Mouse (Mus musculus) heart, adult 18-20 months (tissue): ENCODE data around the gene Ergic1. TPM values are rescaled to one million over a fixed set of nuclear protein-coding genes. Genes with fewer than 3 reads are reported as not detected.

ENCODE experiments used
- DNase-seq, 2 experiments: peaks; one replicate each; pipeline ENCODE4 v3.0.0; 2021 to 2022; ENCODE audit warnings: mixed read lengths in 1 of 2
- total RNA-seq, 2 experiments: library from RNA; stranded (reverse); gene quantifications; 2 replicates each; pipeline ENCODE4 v1.2.3; 2021

Gene Ergic1
- total RNA-seq, 2 experiments from 2014 or later = 50.4 to 56.6 TPM

DNA sequence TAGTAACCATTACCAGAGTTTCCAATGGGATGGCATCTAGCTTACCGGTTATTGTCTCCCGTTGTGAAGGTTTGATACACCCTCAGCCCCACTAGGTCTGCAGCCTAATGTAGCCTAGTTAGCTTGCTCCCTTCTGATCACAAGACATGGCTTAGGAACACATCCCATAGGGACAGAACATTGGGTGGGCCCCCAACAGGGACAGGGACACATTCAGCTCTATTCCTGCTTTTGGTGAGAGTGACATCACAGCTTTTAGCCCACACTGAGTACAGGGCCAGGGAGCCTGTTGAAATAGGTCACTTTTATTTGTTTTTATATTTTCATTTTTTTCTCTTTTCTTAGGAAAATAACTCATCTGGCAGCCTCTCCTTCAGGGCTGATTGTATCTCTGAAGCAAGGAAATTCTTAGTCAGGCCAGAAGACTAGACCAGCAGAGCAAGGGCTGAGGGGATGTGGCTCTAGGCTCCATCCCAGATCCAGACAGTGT lies 64.3 kb downstream of the Ergic1 start:
- DNase-seq = no peak

DNA sequence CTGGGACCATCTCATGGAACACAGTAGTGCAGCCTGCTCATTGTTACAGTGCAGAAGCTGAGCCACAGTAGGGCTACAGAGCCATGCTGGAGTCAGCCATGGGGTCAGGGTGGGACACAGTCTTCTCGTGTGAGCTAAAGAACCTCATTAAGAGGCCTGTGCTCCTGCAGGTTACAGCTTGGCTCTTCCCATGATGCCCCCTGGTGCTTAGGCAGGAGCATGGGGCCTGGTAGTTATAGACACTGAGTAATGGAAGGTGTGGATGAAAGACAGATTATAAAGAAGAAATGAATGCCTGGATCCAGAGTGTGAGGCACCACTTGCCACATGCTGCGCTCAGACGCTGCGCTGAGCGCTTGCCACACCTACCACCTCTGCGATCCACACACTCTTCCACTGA lies 67.2 kb downstream of the Ergic1 start:
- no peak for DNase-seq

DNA sequence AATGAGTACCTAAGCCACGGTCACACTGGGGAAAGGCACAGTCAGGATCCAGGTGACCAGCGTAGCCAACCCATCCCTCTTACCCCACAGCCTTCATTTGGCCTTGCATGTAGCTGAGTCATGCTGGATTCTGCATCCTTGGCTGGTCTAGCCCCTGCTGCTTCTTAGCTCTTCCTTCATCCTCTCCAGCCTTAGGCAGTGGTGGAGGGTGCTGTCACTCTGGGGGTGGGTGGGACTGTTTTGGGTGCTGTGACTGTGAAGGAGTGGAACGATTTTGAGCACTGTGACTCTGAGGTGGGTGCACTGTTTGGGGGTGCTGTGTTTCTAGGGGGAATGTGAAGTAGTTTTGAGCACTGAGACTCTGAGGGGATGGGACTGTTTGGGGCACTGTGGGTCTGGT lies 67.6 kb downstream of the Ergic1 start:
- DNase-seq = no peak

DNA sequence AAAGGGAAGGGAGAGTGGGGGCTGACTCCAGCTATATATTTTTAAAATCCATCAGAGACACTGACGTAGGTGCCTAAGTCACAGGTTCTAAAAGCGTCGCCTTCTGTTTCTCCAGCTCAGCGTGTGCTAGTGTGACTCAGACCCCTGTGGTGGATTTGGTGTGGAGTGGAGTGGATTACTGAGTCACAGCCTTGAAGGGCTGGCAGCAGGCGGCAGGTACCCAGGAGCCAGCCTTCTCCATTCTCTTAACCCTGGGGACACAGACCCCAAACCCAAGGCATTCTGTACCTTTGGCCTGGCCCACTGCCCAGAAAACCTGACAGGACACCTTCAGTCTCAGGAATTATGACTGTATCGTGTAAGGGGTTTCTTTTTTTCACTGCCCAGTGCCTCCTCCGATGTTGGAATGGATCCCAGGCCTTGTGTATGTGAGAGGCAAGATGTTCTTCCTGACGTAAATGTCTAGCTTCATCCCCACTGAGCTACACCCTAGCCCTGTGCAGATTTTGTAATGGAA lies 70.6 kb downstream of the Ergic1 start:
- no peak for DNase-seq

DNA sequence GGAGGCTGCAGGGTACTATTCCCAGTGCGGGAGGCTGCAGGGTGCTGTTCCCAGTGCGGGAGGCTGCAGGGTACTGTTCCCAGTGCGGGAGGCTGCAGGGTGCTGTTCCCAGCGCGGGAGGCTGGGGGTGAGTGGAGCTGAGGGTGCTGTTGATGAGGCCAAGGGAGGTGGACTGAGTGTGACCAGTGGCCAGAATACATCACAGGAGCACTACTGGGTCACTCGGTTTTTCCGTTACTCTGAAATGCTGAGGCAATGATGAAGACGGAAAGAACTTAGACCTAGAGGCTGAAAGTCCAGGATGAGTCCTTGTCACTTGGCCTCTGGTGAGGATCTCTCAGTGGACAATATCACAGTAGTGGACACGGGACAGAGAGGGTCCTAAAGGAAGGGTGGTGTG lies 71.9 kb downstream of the Ergic1 start:
- no peak for DNase-seq

DNA sequence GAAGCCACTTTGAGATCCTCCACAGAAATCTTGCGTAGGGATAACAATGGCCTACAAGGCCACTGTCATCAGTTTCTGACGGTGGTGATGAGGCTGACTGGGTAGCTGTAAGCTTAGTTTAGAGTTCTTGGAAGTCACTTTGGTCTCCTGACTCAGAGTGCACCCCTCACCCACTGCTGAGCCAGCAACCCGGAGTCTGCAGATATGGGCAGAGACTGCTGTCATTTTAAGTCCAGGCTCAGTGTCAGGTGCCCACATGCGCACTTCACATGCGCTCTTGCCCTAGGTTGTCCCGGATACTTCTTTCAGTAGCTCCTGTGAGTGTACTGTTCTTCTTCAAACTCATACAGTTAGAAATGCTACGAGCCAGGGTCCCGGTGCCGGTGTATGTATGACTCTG lies 72.6 kb downstream of the Ergic1 start:
- no peak for DNase-seq

DNA sequence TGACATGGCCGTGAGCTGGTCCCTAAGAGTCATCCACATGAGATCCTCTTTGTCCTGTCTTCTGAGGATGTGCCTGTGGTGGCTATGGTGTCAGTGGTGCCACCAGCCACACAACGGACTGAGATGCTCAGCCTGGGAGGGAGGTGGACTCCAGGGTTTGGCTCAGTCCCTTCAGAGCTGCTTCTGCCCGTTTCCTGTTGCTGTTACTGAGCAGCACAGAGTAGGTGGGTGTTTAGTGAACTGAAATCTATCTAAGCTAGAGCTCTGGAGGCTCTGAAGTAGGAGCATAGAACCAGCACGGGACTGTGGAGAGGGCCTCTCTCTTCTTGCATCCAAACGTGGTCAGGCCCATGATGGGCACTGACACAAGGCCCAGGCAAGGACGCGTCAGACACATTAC lies 73.2 kb downstream of the Ergic1 start:
- DNase-seq = no peak

DNA sequence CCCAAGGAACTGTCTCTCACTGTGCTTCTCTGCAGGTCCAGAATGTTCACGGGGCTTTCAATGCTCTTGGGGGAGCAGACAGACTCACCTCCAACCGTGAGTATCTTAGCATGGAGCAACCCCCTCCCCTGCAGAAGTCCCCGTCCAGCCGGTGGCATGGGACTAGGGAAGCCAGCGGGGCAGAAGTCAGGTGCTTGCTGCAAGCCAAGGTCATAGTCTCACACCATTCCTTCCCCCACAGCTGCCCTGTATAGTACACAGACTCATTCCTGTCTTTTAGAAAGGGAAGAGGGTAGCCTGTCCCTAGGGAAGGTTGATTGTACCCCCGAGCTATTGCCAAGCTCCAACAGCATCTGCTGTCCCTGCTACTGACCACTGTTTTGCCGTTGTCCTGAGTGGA lies 74.7 kb downstream of the Ergic1 start:
- DNase-seq = no peak

DNA sequence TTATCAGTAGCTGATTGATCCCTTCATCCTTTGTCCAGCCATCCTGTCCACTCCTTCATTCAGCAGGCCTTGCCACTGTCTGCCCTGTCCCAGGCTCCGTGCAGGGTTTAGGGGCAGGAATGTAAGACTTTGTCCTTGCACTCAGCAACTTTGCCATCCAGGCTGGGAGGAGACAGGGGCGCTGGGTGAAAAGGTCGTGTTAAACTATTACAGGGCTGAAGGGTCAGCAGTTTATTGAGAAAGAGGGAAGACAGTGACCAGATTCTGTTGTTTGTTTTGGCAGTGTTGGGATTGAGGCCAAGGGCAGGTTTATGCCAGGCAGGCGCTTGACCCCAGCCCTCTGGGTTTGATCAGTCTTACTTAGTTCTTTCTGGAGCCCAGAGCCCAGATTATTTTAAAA lies 76.6 kb downstream of the Ergic1 start:
- no peak for DNase-seq

DNA sequence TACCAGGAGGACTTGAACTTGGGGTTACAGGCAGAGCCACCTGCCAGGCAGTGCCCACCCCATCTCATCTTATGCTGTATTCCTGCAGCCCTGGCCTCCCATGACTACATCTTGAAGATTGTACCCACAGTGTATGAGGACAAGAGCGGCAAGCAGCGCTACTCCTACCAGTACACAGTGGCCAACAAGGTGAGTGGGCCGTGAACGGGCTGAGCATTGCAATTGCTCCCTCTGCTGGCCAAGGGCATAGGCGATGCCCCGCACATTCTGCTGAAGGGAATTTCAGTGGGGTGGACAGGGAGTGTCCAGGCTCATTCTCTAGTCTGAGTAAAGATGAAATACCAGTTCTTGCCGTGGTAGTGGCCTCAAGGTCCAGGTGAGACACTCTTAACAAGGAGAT lies 77.4 kb downstream of the Ergic1 start:
- DNase-seq = peak; percentile 84 to 93

DNA sequence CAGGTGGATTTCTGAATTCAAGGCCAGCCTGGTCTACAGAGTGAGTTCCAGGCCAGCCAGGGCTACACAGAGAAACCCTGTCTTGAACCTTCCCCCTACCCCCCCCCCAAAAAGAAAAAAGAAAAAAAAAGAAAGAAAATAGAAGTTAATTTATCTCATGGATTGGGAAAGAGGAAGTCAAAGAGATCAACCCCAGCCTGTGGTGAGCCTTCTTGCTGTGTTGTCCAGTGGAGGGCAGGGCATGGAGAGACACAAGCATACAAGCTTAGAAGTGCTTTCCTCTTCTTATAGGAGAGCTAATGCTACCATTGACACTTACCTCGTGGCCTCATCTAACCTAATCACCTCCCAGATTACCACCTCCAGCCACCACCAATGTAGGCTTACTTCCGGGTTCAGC lies 78.5 kb downstream of the Ergic1 start:
- no peak for DNase-seq

DNA sequence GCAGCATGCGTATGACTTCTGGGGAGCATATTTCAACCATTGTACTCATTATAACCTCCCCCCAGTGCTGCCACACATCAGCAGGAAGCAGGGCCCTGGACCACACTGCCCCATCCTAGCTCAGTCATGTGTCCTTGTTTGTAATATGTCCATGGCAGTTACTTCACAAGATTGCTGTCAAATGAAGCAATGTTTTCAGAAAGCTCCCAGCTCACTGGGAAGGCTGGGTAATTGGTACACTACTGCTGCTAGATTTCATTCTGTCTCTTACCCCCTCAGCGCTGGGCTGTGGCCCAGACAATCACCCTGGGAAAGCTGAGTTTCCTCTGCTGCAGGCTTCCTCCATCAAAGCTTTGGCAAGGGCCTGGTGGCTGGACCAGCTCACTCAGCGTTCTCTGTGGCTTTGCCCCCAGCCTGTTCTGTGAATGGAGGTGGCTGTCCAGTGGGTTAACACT lies 79.0 kb downstream of the Ergic1 start:
- peak in 1 of 2 experiments; percentile 42 for DNase-seq

DNA sequence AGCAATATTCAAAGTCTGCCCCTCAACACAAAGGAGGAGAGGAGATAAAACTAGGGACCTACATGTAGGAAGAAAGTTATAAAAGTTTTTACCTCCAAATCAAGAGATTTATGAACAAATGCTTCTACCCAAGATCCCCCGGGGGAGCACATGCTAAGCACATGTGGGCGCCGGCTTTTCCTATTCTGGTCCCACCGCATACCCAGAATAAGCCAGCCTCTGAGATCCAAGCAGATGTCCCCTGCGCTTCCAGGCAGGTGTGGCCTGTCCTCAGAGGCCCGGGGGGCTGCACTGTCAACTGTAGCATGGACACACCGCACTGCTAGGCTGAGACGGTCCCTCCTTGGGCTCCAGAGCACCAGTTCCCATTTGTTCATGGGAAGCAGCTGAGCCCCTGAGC lies 82.2 kb downstream of the Ergic1 start:
- no peak for DNase-seq

DNA sequence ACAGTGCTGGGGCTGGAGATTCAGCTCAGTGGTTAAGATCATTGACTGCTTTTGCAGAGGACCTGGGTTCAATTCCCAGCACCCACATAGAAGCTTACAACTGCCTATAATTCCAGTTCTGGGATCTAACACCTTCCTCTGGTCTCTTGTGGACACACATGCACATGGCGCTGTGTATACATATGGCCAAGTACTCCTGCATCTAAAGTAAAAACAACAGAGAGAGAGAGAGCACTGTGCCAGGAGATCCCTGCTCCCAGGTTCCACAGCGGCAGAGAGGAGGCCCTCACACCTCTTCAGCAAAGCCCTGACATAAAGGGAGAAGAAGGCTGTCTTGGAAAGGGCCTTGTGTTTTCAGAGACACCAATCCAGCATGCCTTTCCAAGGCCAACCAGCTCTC lies 82.7 kb downstream of the Ergic1 start:
- DNase-seq = no peak

DNA sequence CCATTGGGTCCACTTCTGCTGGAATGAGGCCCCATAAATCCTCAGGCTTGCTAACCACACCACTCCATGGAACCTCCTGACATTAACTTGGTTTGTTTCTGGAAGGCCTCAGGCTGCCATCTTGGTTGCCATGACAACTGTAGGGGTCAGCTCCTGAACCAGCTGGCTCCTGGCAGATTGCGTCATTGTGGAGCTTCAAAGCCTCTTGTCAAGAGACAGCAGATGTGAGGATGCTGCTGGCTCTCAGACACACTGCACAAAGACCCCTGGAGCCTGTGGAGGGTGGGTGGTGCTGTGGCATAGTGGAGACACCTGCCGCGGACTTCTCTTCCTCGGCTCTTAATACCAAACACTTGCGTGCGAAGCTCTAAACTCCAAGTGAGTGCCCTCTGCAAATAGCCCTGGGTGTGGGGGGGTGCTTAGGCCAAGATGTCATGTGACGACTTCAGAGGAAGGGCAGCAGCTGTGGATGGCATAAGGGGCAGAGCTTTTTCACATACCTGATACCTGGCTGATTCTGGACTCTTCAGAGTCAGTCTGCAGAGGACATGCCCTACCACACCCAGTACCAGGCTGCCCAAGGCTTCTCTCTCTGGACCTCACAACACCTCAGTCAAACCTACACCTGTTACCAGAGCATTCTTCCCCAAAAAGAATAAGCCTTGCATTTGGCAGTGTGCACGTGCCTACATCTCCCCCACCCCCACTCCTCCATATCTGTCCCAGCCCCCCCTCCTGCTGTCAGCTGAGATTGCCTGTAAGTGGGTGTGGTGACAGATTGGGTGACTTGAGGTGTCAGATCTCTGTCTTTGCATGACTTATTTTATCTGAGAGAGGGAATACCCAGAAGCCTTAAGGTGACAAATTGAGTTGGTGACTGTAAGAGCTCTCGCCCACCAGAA lies 83.5 kb downstream of the Ergic1 start:
- no peak for DNase-seq

DNA sequence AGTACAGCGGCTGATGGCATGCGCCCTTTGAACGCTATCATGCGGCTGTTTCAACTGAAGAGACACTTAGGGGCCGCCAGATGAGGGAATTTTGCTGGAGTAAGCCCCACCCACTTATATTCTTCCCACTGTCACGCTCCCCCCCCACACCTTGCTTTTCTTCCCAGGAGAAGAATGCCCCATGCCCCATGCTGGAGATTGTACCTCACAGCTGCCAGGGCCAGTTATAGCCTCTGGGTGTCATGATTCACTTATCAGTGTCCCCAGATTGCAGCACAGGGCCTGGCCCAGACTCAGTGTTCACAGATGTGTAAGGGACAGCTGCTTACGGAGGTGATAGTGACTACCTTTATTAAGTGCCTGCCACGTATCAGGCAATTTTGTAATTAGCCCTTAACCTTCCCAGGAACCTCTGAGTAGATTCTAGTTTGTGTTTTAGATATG lies 84.1 kb downstream of the Ergic1 start:
- peak in 1 of 2 experiments; percentile 47 for DNase-seq

DNA sequence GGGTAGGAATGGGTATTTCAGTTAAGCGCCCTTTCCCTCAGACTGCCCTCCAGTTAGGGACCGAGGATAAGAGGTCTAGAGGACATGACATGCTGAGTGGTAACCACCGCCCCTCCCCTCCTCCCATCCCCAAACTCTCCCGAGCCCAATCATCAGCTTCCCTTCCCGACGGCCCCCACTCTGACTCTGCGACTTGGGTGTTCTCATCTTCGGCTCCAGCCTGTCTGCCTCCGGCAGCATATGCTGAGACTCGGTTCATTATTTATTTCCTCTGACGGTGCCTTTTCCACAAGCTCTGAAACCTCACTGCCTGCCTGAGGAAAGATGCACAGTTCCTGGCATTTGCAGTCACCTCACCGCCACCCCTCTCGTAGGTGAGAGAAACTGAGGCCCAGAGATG lies 86.0 kb downstream of the Ergic1 start:
- no peak for DNase-seq

DNA sequence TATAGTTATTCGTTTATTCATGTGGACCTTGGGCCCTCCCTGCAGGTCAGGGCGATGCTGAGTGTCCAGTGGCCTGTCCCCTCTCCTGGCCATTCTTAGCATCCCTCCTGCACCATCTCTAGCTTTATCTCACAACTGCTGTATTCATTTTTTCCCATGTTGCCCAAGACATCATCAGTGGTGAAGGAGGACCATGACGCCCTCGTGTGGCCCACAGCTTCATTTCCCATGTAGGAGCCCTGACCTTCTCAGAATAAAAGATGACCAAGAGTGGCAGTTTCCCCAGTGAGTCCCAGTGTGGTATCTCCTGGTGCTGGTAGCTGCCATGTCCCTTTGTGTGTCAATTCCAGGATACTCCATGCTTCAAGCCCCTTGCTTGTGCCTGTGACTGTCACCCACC lies 88.3 kb downstream of the Ergic1 start:
- no peak for DNase-seq

DNA sequence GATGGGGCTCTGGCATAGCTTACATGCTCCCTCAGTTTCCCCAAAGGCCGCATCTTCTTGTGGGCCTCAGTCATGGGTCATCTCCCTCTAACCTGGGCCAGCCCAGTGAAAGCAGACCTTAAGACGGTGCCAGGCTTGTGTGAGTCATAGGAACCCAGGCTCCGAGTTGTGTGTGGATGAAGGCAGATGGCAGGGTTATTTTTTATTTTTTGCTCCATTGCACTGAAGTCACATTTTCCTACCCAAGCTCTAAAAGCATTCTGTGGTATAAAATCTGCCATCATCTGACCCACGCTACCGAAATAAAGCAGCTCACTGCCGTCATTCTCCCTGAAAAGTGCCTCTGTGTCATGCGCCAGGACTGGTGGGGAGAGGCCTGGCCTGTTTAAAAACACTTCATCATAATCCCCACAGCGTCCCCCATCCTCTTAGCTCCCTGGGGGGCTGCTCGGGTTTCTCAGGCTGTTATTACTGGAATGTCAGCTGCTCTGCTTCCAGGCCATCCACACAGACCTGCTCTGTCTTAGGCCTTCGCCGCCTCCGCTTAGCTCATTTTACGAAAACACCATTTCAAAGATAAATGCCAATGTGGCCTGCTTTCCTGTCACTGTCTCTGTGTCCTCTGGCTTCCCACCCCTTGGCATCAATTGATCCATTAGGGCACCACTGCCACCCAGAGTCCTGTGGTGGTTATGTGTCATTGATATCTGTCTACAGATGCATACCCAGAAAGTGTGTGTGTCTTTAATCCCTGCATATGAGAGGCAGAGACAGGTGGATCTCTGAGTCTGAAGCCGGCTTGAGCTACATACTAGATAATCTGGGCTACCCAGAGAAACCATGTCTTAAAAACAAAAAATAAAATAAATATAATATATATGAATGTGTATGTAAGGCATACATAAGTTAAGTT lies 89.4 kb downstream of the Ergic1 start:
- DNase-seq = no peak

DNA sequence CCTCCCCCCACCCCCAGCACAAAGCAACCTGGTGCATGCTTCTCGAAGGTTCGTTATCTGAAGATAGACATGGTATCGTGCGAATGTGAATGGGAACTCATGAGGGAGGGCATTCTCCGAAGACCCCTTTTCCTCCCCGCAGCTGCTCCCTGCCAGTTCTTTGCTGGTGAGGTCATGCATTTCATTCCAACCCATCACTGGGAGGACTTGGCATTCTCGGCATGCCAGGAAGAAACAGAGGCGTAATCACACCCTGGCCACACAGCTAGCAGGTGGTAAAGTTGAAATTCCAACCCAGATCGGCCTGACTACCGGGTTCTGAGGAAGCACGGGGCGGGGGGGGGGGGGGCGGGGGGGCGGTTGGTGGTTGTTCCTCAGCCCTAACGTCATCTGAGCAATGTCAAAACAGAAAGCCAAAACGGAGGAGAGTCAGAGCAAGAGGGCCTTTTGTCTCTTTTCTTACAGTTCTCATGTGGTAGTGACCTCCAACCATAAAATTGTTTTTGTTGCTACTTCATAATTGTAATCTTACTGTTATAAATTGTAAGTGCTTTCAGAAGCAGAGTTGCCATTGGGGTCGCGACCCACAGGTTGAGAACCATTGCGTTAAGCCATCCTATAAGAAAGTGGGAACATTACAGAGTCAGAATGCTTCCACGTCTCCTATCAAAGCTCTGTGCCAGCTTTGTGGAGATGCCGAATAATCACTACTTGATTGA lies 97.7 kb downstream of the Ergic1 start:
- no peak for DNase-seq

DNA sequence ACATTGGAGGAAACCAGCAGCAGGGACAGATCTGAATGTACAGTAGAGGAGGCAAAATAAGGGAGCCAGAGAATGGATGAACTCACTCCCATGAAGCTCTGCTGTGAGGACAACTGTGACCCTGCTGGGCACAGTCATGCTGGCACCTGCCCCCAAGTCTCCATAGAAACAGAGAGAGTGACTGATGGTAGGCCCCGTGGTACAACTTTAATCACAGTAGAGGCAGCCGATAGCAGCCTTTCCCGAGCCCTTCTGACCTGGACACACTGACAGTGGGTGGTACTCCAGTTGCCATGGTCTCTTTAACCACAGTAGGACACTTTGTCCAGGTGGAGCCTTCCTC lies 98.3 kb downstream of the Ergic1 start:
- DNase-seq = no peak
